Mouse (Mus musculus): Measurements from ENCODE around the gene Tram2. TPM values are rescaled to one million over a fixed set of nuclear protein-coding genes. Genes with fewer than 3 reads are reported as not detected.

Gene Tram2
- 3.5 and 4.0 TPM in 2 replicates for polyA plus RNA-seq (2016; fragmentation: Nextera tagmentation; extraction: Ambion mirVana)

DNA sequence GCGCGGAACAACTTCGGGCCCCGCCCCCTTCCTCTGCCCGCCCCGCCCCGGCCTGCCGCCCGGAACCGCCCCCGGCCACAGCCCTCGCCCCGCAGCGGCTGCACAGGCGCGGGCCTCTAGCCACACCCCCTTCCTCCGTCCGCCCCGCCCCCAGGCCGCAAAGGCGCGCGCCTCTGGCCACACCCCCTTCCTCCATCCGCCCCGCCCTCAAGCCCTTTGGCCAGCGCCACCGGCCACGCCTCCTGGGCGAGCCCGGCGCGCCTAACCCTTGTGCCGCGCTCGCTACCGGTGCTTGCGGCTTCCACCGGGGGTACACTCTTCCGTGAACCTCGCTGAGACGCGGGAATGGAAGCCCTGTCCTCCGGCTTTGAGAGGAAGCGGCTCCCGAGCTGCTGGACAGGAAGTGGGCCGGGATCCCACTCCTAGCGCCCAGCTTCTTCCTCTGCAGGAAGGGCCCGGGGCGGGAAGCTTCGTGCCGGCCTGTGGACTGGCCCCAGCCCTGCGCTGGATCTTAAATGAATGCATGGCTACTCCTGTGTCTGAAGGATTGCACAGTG, at the start of gene Tram2:
TSS of gene Tram2 (minus strand) at position 13 of the 557 bp plus-strand sequence.
- H3K4me2 ChIP-seq (replicated peaks), result peak within 1 kb of the TSS; percentile 72
- no peaks in the 10 kb centered on the region for H3K9me3 ChIP-seq
- ATAC-seq (ENCODE audit: low FRiP score, low read depth), result peak; percentile 92
- peaks cover 42% of the 10 kb centered on the region for H3K4me1 ChIP-seq
- WGBS, result under 1% methylated on average over 37 of the region's 52 CpGs
- peak within 1 kb of the TSS; percentile 69 for H3K4me3 ChIP-seq
- no peaks in the 10 kb centered on the region for H3K36me3 ChIP-seq
- H3K27ac ChIP-seq (replicated peaks), result peak within 1 kb of the TSS; percentile 83
- H3K9ac ChIP-seq (replicated peaks), result peak within 1 kb of the TSS; percentile 73
- H3K27me3 ChIP-seq, result peaks cover 13% of the 10 kb centered on the region; the same call in 1 of the 2 replicates

- Histone ChIP-seq H3K9me3 (no peaks in the 10 kb centered on the region), H3K4me2 (replicated peaks) (no peak overlapping the region), H3K36me3 (no peaks in the 10 kb centered on the region), H3K27me3 (no peaks in the 10 kb centered on the region), H3K4me3 (no peak overlapping the region), H3K27ac (replicated peaks) (no peak overlapping the region), H3K9ac (replicated peaks) (no peak overlapping the region), H3K4me1 (no peaks in the 10 kb centered on the region)
- ATAC-seq (ENCODE audit: low FRiP score, low read depth), result no peak
- 81% methylated on average over 14 of the region's 14 CpGs for WGBS
Observed at GRCm38 (mm10) chr1:21124713-21125336, 45.8 kb upstream of the Tram2 start.

- H3K27me3 ChIP-seq, result no peaks in the 10 kb centered on the region
- no peaks in the 10 kb centered on the region for H3K9me3 ChIP-seq
- H3K27ac ChIP-seq (replicated peaks), result no peak overlapping the region
- no peaks in the 10 kb centered on the region for H3K36me3 ChIP-seq
- no peak overlapping the region for H3K4me3 ChIP-seq
- WGBS, result 88% methylated on average over 4 of the region's 4 CpGs
- no peak overlapping the region for H3K4me2 ChIP-seq (replicated peaks)
- ATAC-seq (ENCODE audit: low FRiP score, low read depth), result no peak
- no peak overlapping the region for H3K9ac ChIP-seq (replicated peaks)
- H3K4me1 ChIP-seq, result peaks cover 3% of the 10 kb centered on the region; the same call in 1 of the 2 replicates
Observed at GRCm38 (mm10) chr1:21103784-21104183, 24.8 kb upstream of the Tram2 start.

DNA sequence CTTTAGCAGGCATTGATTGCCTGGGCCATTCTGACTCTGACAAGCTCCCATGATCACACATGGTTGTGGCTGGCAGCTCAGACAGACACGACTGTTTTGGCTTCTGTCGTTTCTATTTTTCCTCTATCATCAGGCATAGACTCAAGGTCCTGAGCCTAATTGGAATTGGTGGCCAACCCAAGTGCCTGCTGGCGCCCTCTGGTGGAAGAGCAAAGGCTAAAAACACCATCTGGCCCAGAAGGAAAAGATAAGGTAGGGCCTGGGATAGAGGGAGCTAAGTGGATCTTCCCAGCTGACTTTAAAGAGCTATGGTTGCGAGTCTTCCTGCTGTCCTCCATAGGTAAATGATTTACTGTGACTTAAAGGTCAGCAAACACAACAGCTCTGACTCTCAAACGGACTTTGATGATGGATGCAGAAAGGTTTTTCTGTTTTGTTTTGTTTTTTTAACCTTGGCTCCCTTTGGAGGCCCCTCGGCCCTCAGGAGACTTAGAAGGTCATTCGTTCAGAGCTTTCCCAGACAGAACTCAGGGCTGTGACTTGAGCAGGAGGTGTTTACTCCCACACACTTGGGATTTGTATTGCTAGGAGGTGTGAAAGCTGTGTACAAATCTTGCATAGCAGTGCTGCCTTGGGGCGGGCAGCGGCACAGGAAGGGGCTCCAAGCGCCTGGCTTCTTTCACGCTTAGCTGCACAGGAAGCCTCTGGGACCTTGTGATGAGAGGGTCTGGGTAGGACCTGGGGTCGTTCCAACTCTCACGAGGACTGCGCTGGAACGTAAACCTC, 22.4 kb upstream of the Tram2 start:
- H3K36me3 ChIP-seq, result no peaks in the 10 kb centered on the region
- no peaks in the 10 kb centered on the region for H3K27me3 ChIP-seq
- ATAC-seq (ENCODE audit: low FRiP score, low read depth), result no peak
- no peak overlapping the region for H3K9ac ChIP-seq (replicated peaks)
- no peak overlapping the region for H3K27ac ChIP-seq (replicated peaks)
- no peak overlapping the region for H3K4me3 ChIP-seq
- no peaks in the 10 kb centered on the region for H3K9me3 ChIP-seq
- no peak overlapping the region for H3K4me2 ChIP-seq (replicated peaks)
- H3K4me1 ChIP-seq, result peaks cover 3% of the 10 kb centered on the region; the same call in 1 of the 2 replicates
- WGBS, result 51% methylated on average over 15 of the region's 15 CpGs

DNA sequence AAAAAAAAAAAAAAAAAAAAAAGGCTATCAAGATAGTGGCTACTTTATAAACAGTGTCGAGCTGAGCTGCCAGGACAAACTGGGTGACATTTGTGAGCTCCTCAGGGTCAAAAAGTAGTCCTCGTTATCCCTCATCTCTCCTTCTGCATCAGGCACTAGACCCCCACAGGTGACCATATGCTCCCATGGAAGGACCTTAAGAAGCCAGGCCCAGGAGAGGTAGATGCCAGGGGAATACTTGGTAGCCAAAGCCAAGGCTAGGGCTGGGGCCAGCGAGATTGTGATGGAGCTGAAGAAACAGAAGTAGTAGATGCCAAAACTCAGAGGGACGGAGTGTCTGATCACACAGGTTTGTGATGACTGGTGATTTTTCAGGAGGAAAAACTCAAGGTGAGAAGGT, 21.7 kb upstream of the Tram2 start:
- no peak for ATAC-seq (ENCODE audit: low FRiP score, low read depth)
- WGBS, result 90% methylated on average over 4 of the region's 4 CpGs
- Histone ChIP-seq H3K27ac (replicated peaks) (no peak overlapping the region), H3K27me3 (no peaks in the 10 kb centered on the region), H3K4me2 (replicated peaks) (no peak overlapping the region), H3K36me3 (no peaks in the 10 kb centered on the region), H3K9me3 (no peaks in the 10 kb centered on the region), H3K4me1 (peaks cover 3% of the 10 kb centered on the region; the same call in 1 of the 2 replicates), H3K9ac (replicated peaks) (no peak overlapping the region), H3K4me3 (no peak overlapping the region)

DNA sequence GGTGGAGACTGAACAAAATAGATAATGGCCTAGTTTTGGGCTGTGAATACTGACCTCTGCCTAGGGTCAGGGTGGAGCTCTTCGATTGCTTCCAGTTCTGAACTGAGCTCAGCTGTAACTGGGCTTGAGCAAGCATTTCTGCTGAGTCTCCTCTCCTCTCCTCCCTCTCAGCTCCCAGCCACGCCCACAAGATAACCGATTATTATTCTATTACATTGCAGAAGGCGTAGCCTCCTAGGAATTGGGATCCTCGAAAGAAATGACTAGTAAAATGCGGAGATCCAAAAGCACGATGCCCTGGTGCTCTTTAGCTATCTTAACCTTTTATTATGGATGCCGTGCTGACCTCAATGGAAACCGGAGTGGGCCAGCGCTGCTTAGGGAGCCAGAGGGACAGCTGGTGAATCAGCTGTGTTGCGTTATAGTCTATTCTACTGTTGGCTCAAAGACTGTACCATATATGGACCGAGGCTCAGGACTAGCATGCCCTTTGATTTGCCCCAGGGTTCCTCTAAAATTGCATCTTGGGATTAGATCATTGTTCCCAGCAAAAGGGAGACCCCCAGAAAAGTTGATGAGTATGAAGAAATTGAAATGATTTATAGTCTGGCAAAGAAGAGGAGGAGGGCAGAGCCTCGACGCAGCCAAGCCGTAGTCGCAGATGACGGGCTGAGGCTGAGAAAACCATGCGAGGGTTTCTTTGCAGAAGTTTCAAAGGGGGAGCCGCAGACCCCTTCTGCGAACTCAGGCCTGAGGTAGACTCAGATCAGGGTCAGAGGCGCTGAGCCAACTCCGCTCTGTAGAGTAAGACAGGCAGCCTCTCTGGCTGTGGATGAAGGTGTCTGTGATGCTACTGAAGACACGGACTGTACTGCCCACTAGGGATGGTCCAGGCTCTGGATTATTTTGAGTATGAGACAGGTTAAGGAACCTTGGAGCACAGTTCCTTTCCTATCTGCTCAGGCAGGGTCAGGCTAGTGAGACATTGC, 18.3 kb upstream of the Tram2 start:
- no peak overlapping the region for H3K27ac ChIP-seq (replicated peaks)
- no peak overlapping the region for H3K4me3 ChIP-seq
- H3K27me3 ChIP-seq, result no peaks in the 10 kb centered on the region
- WGBS, result 88% methylated on average over 23 of the region's 23 CpGs
- no peaks in the 10 kb centered on the region for H3K9me3 ChIP-seq
- peaks cover 3% of the 10 kb centered on the region; the same call in 1 of the 2 replicates for H3K4me1 ChIP-seq
- no peak overlapping the region for H3K4me2 ChIP-seq (replicated peaks)
- H3K36me3 ChIP-seq, result no peaks in the 10 kb centered on the region
- no peak overlapping the region for H3K9ac ChIP-seq (replicated peaks)
- ATAC-seq (ENCODE audit: low FRiP score, low read depth), result no peak

DNA sequence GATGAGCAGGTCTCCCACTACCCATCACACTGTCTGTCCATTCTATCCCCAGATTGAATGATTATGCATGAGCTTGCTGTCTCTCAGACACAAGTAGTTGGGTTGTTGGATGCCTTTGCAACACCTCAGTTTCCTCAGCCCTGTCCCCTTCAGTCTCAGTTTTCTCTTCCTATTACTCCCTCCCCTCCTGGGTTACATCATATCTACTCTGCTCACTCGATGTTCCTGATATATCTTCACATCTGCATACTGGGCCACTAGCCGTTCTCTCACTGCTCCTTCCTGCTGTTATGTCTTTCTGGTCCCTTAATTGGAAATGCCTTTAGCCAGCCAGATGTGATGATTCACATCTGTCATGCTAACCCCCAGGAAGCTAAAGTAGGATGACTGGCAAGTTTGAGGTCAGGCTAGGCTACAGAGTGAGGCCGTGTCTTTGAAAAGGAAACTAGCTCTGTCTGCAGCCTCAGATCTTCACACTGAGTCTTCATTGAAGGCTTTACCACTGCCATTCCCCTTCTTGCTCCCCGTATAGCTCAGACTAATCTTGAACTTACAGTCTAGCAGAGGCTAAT, 15.7 kb upstream of the Tram2 start:
- WGBS, result 87% methylated on average over 4 of the region's 4 CpGs
- no peak for ATAC-seq (ENCODE audit: low FRiP score, low read depth)

DNA sequence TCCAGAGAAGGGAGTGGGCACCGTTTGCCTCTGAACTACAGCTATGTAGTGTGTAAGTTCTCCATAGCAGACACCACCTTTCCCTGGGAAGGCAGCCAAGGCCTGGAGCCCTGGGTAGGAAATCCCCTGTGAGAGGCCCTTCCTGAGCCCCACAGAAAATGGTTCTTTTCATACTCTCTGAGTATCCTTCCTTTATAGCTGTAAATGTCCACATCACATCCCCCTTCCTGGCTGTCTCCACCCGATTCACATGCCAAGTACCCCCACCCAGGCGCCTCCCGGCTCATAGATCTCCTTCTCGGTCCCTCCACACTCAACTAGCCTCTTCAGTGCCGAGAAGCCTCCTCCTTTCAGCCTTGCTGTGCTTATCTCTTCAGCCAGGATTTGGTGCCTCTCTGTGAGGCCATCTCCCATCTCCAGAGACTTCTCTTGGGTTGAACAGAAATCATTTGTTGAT, 10.7 kb upstream of the Tram2 start:
- Histone ChIP-seq H3K4me1 (no peaks in the 10 kb centered on the region), H3K4me2 (replicated peaks) (no peak overlapping the region), H3K36me3 (no peaks in the 10 kb centered on the region), H3K27ac (replicated peaks) (no peak overlapping the region), H3K4me3 (no peak overlapping the region), H3K27me3 (no peaks in the 10 kb centered on the region), H3K9me3 (no peaks in the 10 kb centered on the region), H3K9ac (replicated peaks) (no peak overlapping the region)
- no peak for ATAC-seq (ENCODE audit: low FRiP score, low read depth)
- WGBS, result 88% methylated on average over 6 of the region's 6 CpGs

More for the DNA sequence above, 15.7 kb upstream of the Tram2 start:
- Histone ChIP-seq H3K9ac (replicated peaks) (no peak overlapping the region), H3K9me3 (no peaks in the 10 kb centered on the region), H3K4me1 (no peaks in the 10 kb centered on the region), H3K27me3 (no peaks in the 10 kb centered on the region), H3K4me3 (no peak overlapping the region), H3K27ac (replicated peaks) (no peak overlapping the region), H3K4me2 (replicated peaks) (no peak overlapping the region), H3K36me3 (no peaks in the 10 kb centered on the region)

GRCm38 (mm10) chr1:21086291-21086690, 7.3 kb upstream of the Tram2 start:
- no peak for ATAC-seq (ENCODE audit: low FRiP score, low read depth)
- H3K27me3 ChIP-seq, result no peaks in the 10 kb centered on the region
- WGBS, result 87% methylated on average over 5 of the region's 5 CpGs
- H3K27ac ChIP-seq (replicated peaks), result no peak overlapping the region
- H3K36me3 ChIP-seq, result no peaks in the 10 kb centered on the region
- no peak overlapping the region for H3K4me2 ChIP-seq (replicated peaks)
- H3K4me3 ChIP-seq, result no peak overlapping the region
- H3K9me3 ChIP-seq, result no peaks in the 10 kb centered on the region
- H3K9ac ChIP-seq (replicated peaks), result no peak overlapping the region
- no peaks in the 10 kb centered on the region for H3K4me1 ChIP-seq

DNA sequence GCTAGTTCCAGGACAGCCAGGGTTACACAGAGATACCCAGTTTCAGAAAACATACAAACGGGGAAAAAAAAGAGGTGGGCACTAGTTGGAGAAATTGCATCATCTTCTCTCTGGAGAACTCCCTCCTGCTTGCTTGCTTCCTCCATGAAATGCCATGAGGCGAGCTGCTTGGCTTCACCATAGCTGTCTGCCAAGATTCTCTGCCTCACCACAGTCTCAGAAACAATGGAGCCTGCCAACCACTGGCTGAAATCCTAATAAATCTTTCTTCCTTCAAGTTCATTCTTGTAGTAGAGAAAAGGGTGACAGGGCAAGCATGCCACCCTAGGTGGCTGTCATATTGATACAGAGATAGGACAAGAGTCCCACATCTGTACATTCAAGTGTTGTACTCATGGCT, 5.6 kb upstream of the Tram2 start:
- Histone ChIP-seq H3K4me2 (replicated peaks) (no peak overlapping the region), H3K27me3 (no peaks in the 10 kb centered on the region), H3K4me3 (no peak overlapping the region), H3K4me1 (no peaks in the 10 kb centered on the region), H3K9me3 (no peaks in the 10 kb centered on the region), H3K9ac (replicated peaks) (no peak overlapping the region), H3K27ac (replicated peaks) (no peak overlapping the region), H3K36me3 (no peaks in the 10 kb centered on the region)
- 85% methylated on average over 2 of the region's 2 CpGs for WGBS
- no peak for ATAC-seq (ENCODE audit: low FRiP score, low read depth)

GRCm38 (mm10) chr1:21080362-21080761, 1.3 kb upstream of the Tram2 start:
- Histone ChIP-seq H3K4me1 (peaks cover 31% of the 10 kb centered on the region), H3K27me3 (peaks cover 13% of the 10 kb centered on the region; the same call in 1 of the 2 replicates), H3K27ac (replicated peaks) (no peak overlapping the region), H3K9ac (replicated peaks) (no peak overlapping the region), H3K36me3 (no peaks in the 10 kb centered on the region), H3K9me3 (no peaks in the 10 kb centered on the region), H3K4me2 (replicated peaks) (no peak overlapping the region), H3K4me3 (no peak overlapping the region)
- no peak for ATAC-seq (ENCODE audit: low FRiP score, low read depth)
- 90% methylated on average over 12 of the region's 12 CpGs for WGBS
